Mouse (Mus musculus): Measurements from ENCODE around the gene Tut7. TPM values are rescaled to one million over a fixed set of nuclear protein-coding genes. Genes with fewer than 3 reads are reported as not detected.
"Not testable (repeated sequence)": the region's sequence is repeated elsewhere in the genome, so short reads cannot be mapped to it uniquely, and the experiment has no call there.

Tut7 gene
- polyA plus RNA-seq, 1 experiment from 2014 or later, result 37.2 TPM

GRCm38 (mm10) chr13:59741697-59742096, 81.2 kb downstream of the Tut7 start:
- 73% methylated on average over 10 of the region's 10 CpGs for WGBS
- DNase-seq (ENCODE audit: low spot score), result no peak
- Histone ChIP-seq H3K36me3 (no peaks in the 10 kb centered on the region), H3K9me3 (no peaks in the 10 kb centered on the region), H3K27ac (no peak overlapping the region), H3K27me3 (ENCODE audit: insufficient read depth, poor library complexity, severe bottlenecking) (no peaks in the 10 kb centered on the region), H3K4me3 (no peak overlapping the region), H3K4me1 (no peaks in the 10 kb centered on the region)

- DNase-seq (ENCODE audit: low spot score), result no peak
- Histone ChIP-seq H3K36me3 (no peaks in the 10 kb centered on the region), H3K4me3 (no peak overlapping the region), H3K4me1 (no peaks in the 10 kb centered on the region), H3K9me3 (no peaks in the 10 kb centered on the region), H3K27ac (no peak overlapping the region), H3K27me3 (ENCODE audit: insufficient read depth, poor library complexity, severe bottlenecking) (no peaks in the 10 kb centered on the region)
- WGBS, result 84% methylated on average over 11 of the region's 11 CpGs
Observed at GRCm38 (mm10) chr13:59741096-59741495, 81.9 kb downstream of the Tut7 start.

GRCm38 (mm10) chr13:59739397-59739796, 83.5 kb downstream of the Tut7 start:
- no peaks in the 10 kb centered on the region for H3K9me3 ChIP-seq
- H3K36me3 ChIP-seq, result no peaks in the 10 kb centered on the region
- 77% methylated on average over 4 of the region's 4 CpGs for WGBS
- no peak overlapping the region for H3K4me3 ChIP-seq
- no peaks in the 10 kb centered on the region for H3K27me3 ChIP-seq (ENCODE audit: insufficient read depth, poor library complexity, severe bottlenecking)
- H3K4me1 ChIP-seq, result 0 out of 2 replicates have a peak, but pooled peaks cover 3% of the 10 kb centered on the region
- no peak overlapping the region for H3K27ac ChIP-seq
- DNase-seq (ENCODE audit: low spot score), result no peak

GRCm38 (mm10) chr13:59738455-59738854, 84.5 kb downstream of the Tut7 start:
- Histone ChIP-seq H3K27ac (0 out of 2 replicates have a peak overlapping the region, but pooled peaks have one; percentile 18), H3K4me1 (0 out of 2 replicates have a peak, but pooled peaks cover 3% of the 10 kb centered on the region), H3K4me3 (no peak overlapping the region), H3K27me3 (ENCODE audit: insufficient read depth, poor library complexity, severe bottlenecking) (no peaks in the 10 kb centered on the region), H3K36me3 (no peaks in the 10 kb centered on the region), H3K9me3 (no peaks in the 10 kb centered on the region)
- WGBS, result 68% methylated on average over 2 of the region's 2 CpGs
- DNase-seq (ENCODE audit: low spot score), result no peak

- DNase-seq (ENCODE audit: low spot score), result peak; percentile 82
- H3K27ac ChIP-seq, result no peak overlapping the region; the same call in 1 of the 2 replicates
- no peaks in the 10 kb centered on the region for H3K9me3 ChIP-seq
- 31% methylated on average over 3 of the region's 3 CpGs for WGBS
- H3K27me3 ChIP-seq (ENCODE audit: insufficient read depth, poor library complexity, severe bottlenecking), result 0 out of 2 replicates have a peak, but pooled peaks cover 3% of the 10 kb centered on the region
- H3K36me3 ChIP-seq, result no peaks in the 10 kb centered on the region
- peaks cover 6% of the 10 kb centered on the region; the same call in 1 of the 2 replicates for H3K4me1 ChIP-seq
- no peak overlapping the region for H3K4me3 ChIP-seq
Observed at GRCm38 (mm10) chr13:59735190-59735589, 87.8 kb downstream of the Tut7 start.

GRCm38 (mm10) chr13:59734347-59734746, 88.6 kb downstream of the Tut7 start:
- WGBS, result 35% methylated on average over 6 of the region's 6 CpGs
- H3K27ac ChIP-seq; DNase-seq (ENCODE audit: low spot score): not testable (repeated sequence)

GRCm38 (mm10) chr13:59733936-59734335, 89.0 kb downstream of the Tut7 start:
- H3K9me3 ChIP-seq, result no peaks in the 10 kb centered on the region
- DNase-seq (ENCODE audit: low spot score), result no peak

More at GRCm38 (mm10) chr13:59734347-59734746, 88.6 kb downstream of the Tut7 start:
- H3K36me3 ChIP-seq; H3K27me3 ChIP-seq (ENCODE audit: insufficient read depth, poor library complexity, severe bottlenecking); H3K9me3 ChIP-seq; H3K4me1 ChIP-seq; H3K4me3 ChIP-seq: not testable (repeated sequence)

GRCm38 (mm10) chr13:59731652-59732051, 91.3 kb downstream of the Tut7 start, which contains the start of gene Spata31d1d:
Spata31d1d (minus strand) TSS chr13:59731752.
- 42% methylated on average over 7 of the region's 7 CpGs for WGBS
- Histone ChIP-seq H3K4me3 (no peak within 1 kb of the TSS), H3K27ac (no peak within 1 kb of the TSS), H3K36me3 (no peaks in the 10 kb centered on the region), H3K9me3 (no peaks in the 10 kb centered on the region), H3K27me3 (ENCODE audit: insufficient read depth, poor library complexity, severe bottlenecking) (peaks cover 31% of the 10 kb centered on the region), H3K4me1 (peaks cover 17% of the 10 kb centered on the region)
- no peak for DNase-seq (ENCODE audit: low spot score)

More at GRCm38 (mm10) chr13:59733936-59734335, 89.0 kb downstream of the Tut7 start:
- WGBS, result 73% methylated on average over 4 of the region's 4 CpGs
- no peaks in the 10 kb centered on the region for H3K36me3 ChIP-seq
- H3K4me3 ChIP-seq, result no peak overlapping the region
- no peak overlapping the region for H3K27ac ChIP-seq
- H3K27me3 ChIP-seq (ENCODE audit: insufficient read depth, poor library complexity, severe bottlenecking), result peaks cover 14% of the 10 kb centered on the region; the same call in 1 of the 2 replicates
- peaks cover 6% of the 10 kb centered on the region; the same call in 1 of the 2 replicates for H3K4me1 ChIP-seq

GRCm38 (mm10) chr13:59728378-59729093, 94.4 kb downstream of the Tut7 start:
- peak; percentile 91 for DNase-seq (ENCODE audit: low spot score)
- no peak overlapping the region for H3K4me3 ChIP-seq
- WGBS, result 18% methylated on average over 7 of the region's 7 CpGs

GRCm38 (mm10) chr13:59726139-59726867, 96.6 kb downstream of the Tut7 start:
- Histone ChIP-seq H3K27ac (peak overlapping the region; percentile 60; the same call in 1 of the 2 replicates), H3K27me3 (ENCODE audit: insufficient read depth, poor library complexity, severe bottlenecking) (peaks cover 48% of the 10 kb centered on the region), H3K4me1 (peaks cover 23% of the 10 kb centered on the region), H3K36me3 (no peaks in the 10 kb centered on the region), H3K9me3 (no peaks in the 10 kb centered on the region), H3K4me3 (peak overlapping the region; percentile 46)
- 23% methylated on average over 29 of the region's 29 CpGs for WGBS
- DNase-seq (ENCODE audit: low spot score), result no peak

More at GRCm38 (mm10) chr13:59728378-59729093, 94.4 kb downstream of the Tut7 start:
- Histone ChIP-seq H3K4me1 (peaks cover 26% of the 10 kb centered on the region), H3K36me3 (no peaks in the 10 kb centered on the region), H3K27me3 (ENCODE audit: insufficient read depth, poor library complexity, severe bottlenecking) (peaks cover 48% of the 10 kb centered on the region), H3K27ac (peak overlapping the region; percentile 69), H3K9me3 (no peaks in the 10 kb centered on the region)

GRCm38 (mm10) chr13:59722089-59722488, 100.9 kb downstream of the Tut7 start:
- not testable (repeated sequence) for DNase-seq (ENCODE audit: low spot score); H3K9me3 ChIP-seq; H3K27ac ChIP-seq; H3K36me3 ChIP-seq; H3K4me3 ChIP-seq
- peaks cover 25% of the 10 kb centered on the region for H3K27me3 ChIP-seq (ENCODE audit: insufficient read depth, poor library complexity, severe bottlenecking)
- peaks cover 19% of the 10 kb centered on the region for H3K4me1 ChIP-seq
- 80% methylated on average over 1 of the region's 1 CpGs for WGBS

All from heart, embryonic 10.5 days (tissue).